Mouse (Mus musculus) stomach, postnatal 0 days (tissue): ENCODE data around the gene Abcc4.

Experiments
- CTCF ChIP-seq: IDR thresholded peaks from 2 replicates; pipeline ENCODE4 v1.5.1; 2016; ENCODE audit warnings: antibody characterized with exemption, low read depth, mild to moderate bottlenecking, moderate library complexity
- EP300 ChIP-seq: optimal IDR thresholded peaks from 2 replicates; pipeline ENCODE3; 2016; ENCODE audit warnings: antibody characterized with exemption

DNA sequence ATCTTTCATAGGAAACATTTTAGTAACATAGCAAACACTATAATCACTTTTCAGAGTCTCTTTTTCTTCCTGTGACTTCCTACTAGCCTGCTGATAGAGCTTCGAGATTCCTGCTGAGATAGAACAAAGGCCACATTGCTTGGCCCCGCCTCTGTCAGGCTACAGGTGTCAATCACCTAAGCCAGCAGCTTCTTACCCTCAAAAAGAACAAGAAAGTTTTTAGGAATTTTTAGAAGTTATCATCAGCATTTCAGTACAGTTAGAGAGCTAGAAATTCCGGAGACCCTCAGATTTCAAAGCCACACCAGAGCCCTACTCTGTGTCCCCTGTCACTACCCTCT, 84.6 kb downstream of the Abcc4 start:
- TF ChIP-seq CTCF (no peak), EP300 (no peak)
